Mouse (Mus musculus): ENCODE results near the gene Ccdc13. TPM values are rescaled to one million over a fixed set of nuclear protein-coding genes. Genes with fewer than 3 reads are reported as not detected.

Gene Ccdc13
- total and polyA plus RNA-seq, 3 experiments = not detected

GRCm38 (mm10) chr9:121865425-121866008, 26.3 kb upstream of the Ccdc13 start:
- no peak for DNase-seq (ENCODE audit: low read depth, low spot score)
- Histone ChIP-seq H3K4me1 (ENCODE audit: control insufficient read depth in 1 of 2, insufficient read depth in 2 of 2, low read length in 2 of 2) (no peaks in the 10 kb centered on the region), H3K36me3 (ENCODE audit: control insufficient read depth in 1 of 2, insufficient read depth in 2 of 2, low read length in 2 of 2) (no peaks in the 10 kb centered on the region), H3K79me2 (ENCODE audit: control insufficient read depth, insufficient read depth, low read length, poor library complexity) (no peaks in the 10 kb centered on the region), H3K27ac (ENCODE audit: control insufficient read depth, low read depth, low read length) (no peak overlapping the region), H3K27me3 (ENCODE audit: control insufficient read depth in 1 of 2, insufficient read depth in 2 of 2, low read length in 2 of 2) (peaks cover 3 to 6% of the 10 kb centered on the region in 2 experiments; a peak in 3 of 4 replicates), H3K9me3 (replicated peaks; ENCODE audit: insufficient read depth, low read length) (no peaks in the 10 kb centered on the region), H3K9ac (ENCODE audit: control insufficient read depth, low read depth, low read length, poor library complexity, severe bottlenecking) (no peak overlapping the region), H3K4me3 (ENCODE audit: control insufficient read depth in 1 of 2, insufficient read depth in 1 of 2, low read depth in 2 of 2, low read length in 2 of 2) (no peak overlapping the region)
- TF ChIP-seq UBTF (IDR thresholded peaks at IDR 0.05; ENCODE audit: borderline replicate concordance, insufficient read depth, low read depth, low read length) = no peak
- no peak for TF ChIP-seq ELF1 (IDR thresholded peaks at IDR 0.05; ENCODE audit: low read depth, low read length)
- no peak for TF ChIP-seq TAL1 (IDR thresholded peaks at IDR 0.05; ENCODE audit: low read length)

- Histone ChIP-seq H3K4me1 (ENCODE audit: control insufficient read depth in 1 of 2, insufficient read depth in 2 of 2, low read length in 2 of 2) (no peaks in the 10 kb centered on the region), H3K9me3 (replicated peaks; ENCODE audit: insufficient read depth, low read length) (no peaks in the 10 kb centered on the region), H3K4me3 (ENCODE audit: control insufficient read depth in 1 of 2, insufficient read depth in 1 of 2, low read depth in 2 of 2, low read length in 2 of 2) (no peak overlapping the region), H3K27ac (ENCODE audit: control insufficient read depth, low read depth, low read length) (no peak overlapping the region), H3K79me2 (ENCODE audit: control insufficient read depth, insufficient read depth, low read length, poor library complexity) (no peaks in the 10 kb centered on the region), H3K27me3 (ENCODE audit: control insufficient read depth in 1 of 2, insufficient read depth in 2 of 2, low read length in 2 of 2) (peaks cover 3% of the 10 kb centered on the region in 2 experiments; a peak in 2 of 4 replicates), H3K9ac (ENCODE audit: control insufficient read depth, low read depth, low read length, poor library complexity, severe bottlenecking) (no peak overlapping the region), H3K36me3 (ENCODE audit: control insufficient read depth in 1 of 2, insufficient read depth in 2 of 2, low read length in 2 of 2) (no peaks in the 10 kb centered on the region)
- TF ChIP-seq MAFK (IDR thresholded peaks at IDR 0.05; ENCODE audit: borderline replicate concordance, low read depth, low read length) (no peak), RCOR1 (IDR thresholded peaks at IDR 0.05; ENCODE audit: low read depth, low read length) (no peak), TAL1 (IDR thresholded peaks at IDR 0.05; ENCODE audit: low read length) (no peak), E2F4 (IDR thresholded peaks at IDR 0.05; ENCODE audit: borderline replicate concordance, low read depth, low read length) (no peak), USF1 (IDR thresholded peaks at IDR 0.05; ENCODE audit: low read depth, low read length) (no peak), ELF1 (IDR thresholded peaks at IDR 0.05; ENCODE audit: low read depth, low read length) (no peak), MXI1 (IDR thresholded peaks at IDR 0.05; ENCODE audit: low read depth, low read length) (no peak), ZKSCAN1 (IDR thresholded peaks at IDR 0.05; ENCODE audit: low read depth, low read length) (no peak), TCF12 (IDR thresholded peaks at IDR 0.05; ENCODE audit: low read depth, low read length) (no peak), KAT2A (conservative IDR thresholded peaks at IDR 0.05; ENCODE audit: low read depth, low read length) (no peak), CTCF (IDR thresholded peaks at IDR 0.05 in 2 of 3, conservative IDR thresholded peaks at IDR 0.05 in 1 of 3; ENCODE audit: control insufficient read depth in 1 of 3, insufficient read depth in 1 of 3, low read depth in 2 of 3, low read length in 3 of 3, poor library complexity in 1 of 3, severe bottlenecking in 1 of 3) (no peak), UBTF (IDR thresholded peaks at IDR 0.05; ENCODE audit: borderline replicate concordance, insufficient read depth, low read depth, low read length) (no peak), POLR2AphosphoS5 (IDR thresholded peaks at IDR 0.05; ENCODE audit: borderline replicate concordance, low read depth, low read length) (no peak), NRF1 (IDR thresholded peaks at IDR 0.05; ENCODE audit: insufficient read depth, low read depth, low read length, poor library complexity, severe bottlenecking) (no peak), SIN3A (IDR thresholded peaks at IDR 0.05; ENCODE audit: low read length) (no peak)
- DNase-seq (ENCODE audit: low read depth, low spot score) = no peak
These were observed 25.6 kb upstream of the Ccdc13 start for GRCm38 (mm10) chr9:121864837-121865236.
